Mouse (Mus musculus) CH12F3 (cell line): ENCODE measurements around the gene Pick1.
"Not testable (repeated sequence)": the region's sequence is repeated elsewhere in the genome, so short reads cannot be mapped to it uniquely, and the experiment has no call there.

Experiments used
- in situ Hi-C: fragments of 300-500 bp; cut with MboI; formaldehyde crosslinking; loops from 2 replicates; pipeline ENCODE4 v1.14.3; 2020; ENCODE audit warnings: low sequenced_read_pairs

Pick1 gene

GRCm38 (mm10) chr15:79224685-79225084 lies 4.3 kb upstream of the Pick1 start:
- in situ Hi-C loops, result no loop called here

- in situ Hi-C loops, result not testable (repeated sequence)
Observed at GRCm38 (mm10) chr15:79225780-79226179, 3.2 kb upstream of the Pick1 start.

GRCm38 (mm10) chr15:79235268-79235667 lies 6.3 kb downstream of the Pick1 start:
- in situ Hi-C loops, result no loop called here

- in situ Hi-C loops, result no loop called here
Observed at GRCm38 (mm10) chr15:79238036-79238435, 9.1 kb downstream of the Pick1 start.

- in situ Hi-C loops, result no loop called here
Observed at GRCm38 (mm10) chr15:79242574-79243233, 13.7 kb downstream of the Pick1 start.

GRCm38 (mm10) chr15:79243234-79244042 lies 14.5 kb downstream of the Pick1 start:
- in situ Hi-C loops, result no loop called here

GRCm38 (mm10) chr15:79244071-79244893 lies 15.3 kb downstream of the Pick1 start:
- in situ Hi-C loops, result no loop called here

- in situ Hi-C loops, result no loop called here
Observed at GRCm38 (mm10) chr15:79245321-79245720, 16.3 kb downstream of the Pick1 start.

GRCm38 (mm10) chr15:79250236-79250635 lies 21.3 kb downstream of the Pick1 start:
- in situ Hi-C loops, result no loop called here

GRCm38 (mm10) chr15:79251168-79251567 lies 22.2 kb downstream of the Pick1 start:
- in situ Hi-C loops, result no loop called here

- in situ Hi-C loops, result no loop called here
Observed at GRCm38 (mm10) chr15:79251781-79252491, 23.0 kb downstream of the Pick1 start.

GRCm38 (mm10) chr15:79252580-79252979 lies 23.6 kb downstream of the Pick1 start:
- in situ Hi-C loops, result no loop called here

GRCm38 (mm10) chr15:79254661-79255060 lies 25.7 kb downstream of the Pick1 start, which contains the start of gene Slc16a8:
Gene Slc16a8, minus strand, starts transcription at chr15:79254761.
- in situ Hi-C loops, result no loop called here

GRCm38 (mm10) chr15:79258521-79258920 lies 29.5 kb downstream of the Pick1 start:
- in situ Hi-C loops, result no loop called here

- in situ Hi-C loops, result no loop called here
Observed at GRCm38 (mm10) chr15:79261095-79261725, 32.2 kb downstream of the Pick1 start.

- in situ Hi-C loops, result no loop called here
Observed at GRCm38 (mm10) chr15:79261757-79262156, 32.8 kb downstream of the Pick1 start.

- in situ Hi-C loops, result no loop called here
Observed at GRCm38 (mm10) chr15:79262375-79262774, 33.4 kb downstream of the Pick1 start.

GRCm38 (mm10) chr15:79262786-79263309 lies 33.9 kb downstream of the Pick1 start:
- in situ Hi-C loops, result no loop called here

GRCm38 (mm10) chr15:79263726-79264125 lies 34.8 kb downstream of the Pick1 start:
- in situ Hi-C loops, result no loop called here

- in situ Hi-C loops, result no loop called here
Observed at GRCm38 (mm10) chr15:79265384-79265783, 36.4 kb downstream of the Pick1 start.
